Mouse (Mus musculus): ENCODE measurements at regions not wholly inside any gene's neighbourhood (a gene's known extent, or its start where the extent isn't known, plus 50 kb on each side); places are given as distances from the start of the nearest gene placed in this dataset.

- DNase-seq (ENCODE audit: low spot score) = no peak
Observed at GRCm38 (mm10) chr11:7944373-7944772, 720.0 kb downstream of the Tns3 start.

DNA sequence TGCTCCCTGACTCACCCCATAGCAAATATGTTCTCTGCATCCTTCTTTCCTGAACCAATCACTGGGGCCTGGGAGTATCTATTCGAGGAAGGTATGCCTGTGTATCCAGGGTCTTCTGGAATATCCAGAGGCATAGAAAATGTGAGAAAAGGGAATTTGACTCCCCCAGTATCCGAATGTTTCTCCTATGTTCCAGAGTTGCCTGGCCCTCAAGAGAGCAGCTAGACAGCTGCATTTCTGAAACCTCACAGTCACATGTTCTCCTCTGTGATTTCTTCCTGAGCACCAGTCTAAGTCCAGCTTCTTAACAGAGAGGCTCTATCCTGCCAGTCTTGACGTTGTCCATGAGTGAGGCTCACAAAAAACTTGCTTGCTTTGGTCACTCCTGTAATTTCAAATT, 719.9 kb upstream of the Igfbp3 start:
- no peak for DNase-seq (ENCODE audit: low spot score)

GRCm38 (mm10) chr11:7932638-7933037, 718.9 kb upstream of the Igfbp3 start:
- DNase-seq (ENCODE audit: low spot score) = no peak

GRCm38 (mm10) chr11:7931064-7931797, 717.5 kb upstream of the Igfbp3 start:
- no peak for DNase-seq (ENCODE audit: low spot score)

DNA sequence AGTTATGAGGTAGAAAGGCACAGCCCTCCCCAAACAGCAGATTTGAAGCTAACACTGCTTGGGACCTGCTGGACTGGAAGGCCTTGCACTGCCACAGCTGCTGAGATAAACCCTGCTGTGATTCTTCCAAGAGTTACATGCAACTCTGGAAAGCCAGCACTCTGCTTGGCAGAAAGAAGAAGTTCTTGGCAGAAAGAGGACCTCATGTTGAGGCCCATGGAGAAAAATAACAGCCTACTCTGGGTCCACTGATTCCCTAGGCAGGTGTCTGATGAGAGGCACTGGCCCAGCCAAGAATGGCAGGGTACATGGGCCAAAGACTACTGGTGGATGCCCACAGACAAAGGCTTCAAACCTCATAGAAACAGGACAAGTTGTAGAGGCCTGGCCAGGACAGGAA, 714.0 kb upstream of the Igfbp3 start:
- DNase-seq (ENCODE audit: low spot score) = no peak

DNA sequence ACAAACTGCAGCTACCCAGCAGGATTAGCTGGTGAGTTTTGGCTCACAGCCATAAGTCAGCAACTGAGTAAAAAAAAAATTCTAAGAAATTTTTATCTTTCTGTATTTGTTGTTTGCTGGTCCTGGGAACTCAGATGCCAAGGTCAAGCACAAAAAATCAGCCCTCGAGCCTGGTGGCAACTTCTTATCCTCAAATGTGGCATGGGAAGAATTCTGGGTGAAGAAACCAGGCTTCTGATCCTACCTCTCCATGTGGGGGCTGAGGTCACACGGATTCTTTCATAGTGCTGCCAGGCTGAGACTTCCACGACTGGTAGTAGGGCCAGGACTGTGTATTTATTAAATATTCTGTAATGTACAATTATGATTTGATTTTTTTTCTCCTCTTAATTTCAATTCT, 698.3 kb upstream of the Igfbp3 start:
- DNase-seq (ENCODE audit: low spot score) = no peak

GRCm38 (mm10) chr11:7900266-7900665, 686.5 kb upstream of the Igfbp3 start:
- no peak for DNase-seq (ENCODE audit: low spot score)

- no peak for DNase-seq (ENCODE audit: low spot score)
Observed at GRCm38 (mm10) chr11:7898204-7898603, 684.5 kb upstream of the Igfbp3 start.

DNA sequence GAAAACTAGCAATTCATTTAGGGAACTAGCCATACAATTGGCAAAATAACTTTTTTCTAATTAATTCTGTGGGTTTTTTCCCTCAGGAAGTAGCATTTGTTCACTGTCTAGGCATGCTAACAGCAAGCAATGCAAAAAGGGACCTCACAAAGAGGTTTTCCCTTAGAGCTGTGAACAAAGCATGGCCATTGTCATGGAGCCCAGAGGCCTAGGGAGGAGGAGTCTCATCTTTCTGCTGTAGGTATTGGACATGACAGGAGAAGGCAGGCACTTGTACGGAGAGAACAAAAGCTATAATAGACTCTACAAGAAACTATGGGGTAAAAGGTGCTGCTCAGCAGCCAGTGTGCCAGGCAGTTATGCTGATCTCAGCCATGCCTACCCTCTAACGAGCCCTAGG, 666.8 kb upstream of the Igfbp3 start:
- no peak for DNase-seq (ENCODE audit: low spot score)

GRCm38 (mm10) chr11:7864116-7864515, 650.4 kb upstream of the Igfbp3 start:
- DNase-seq (ENCODE audit: low spot score) = no peak

- DNase-seq (ENCODE audit: low spot score) = no peak
Observed at GRCm38 (mm10) chr11:7863711-7864110, 650.0 kb upstream of the Igfbp3 start.

GRCm38 (mm10) chr11:7862547-7862946, 648.8 kb upstream of the Igfbp3 start:
- no peak for DNase-seq (ENCODE audit: low spot score)

GRCm38 (mm10) chr11:7852612-7853011, 638.9 kb upstream of the Igfbp3 start:
- DNase-seq (ENCODE audit: low spot score) = no peak

GRCm38 (mm10) chr11:7838311-7839237, 624.9 kb upstream of the Igfbp3 start:
- no peak for DNase-seq (ENCODE audit: low spot score)

GRCm38 (mm10) chr11:7837486-7837885, 623.8 kb upstream of the Igfbp3 start:
- no peak for DNase-seq (ENCODE audit: low spot score)

- DNase-seq (ENCODE audit: low spot score) = no peak
Observed at GRCm38 (mm10) chr11:7834151-7834550, 620.4 kb upstream of the Igfbp3 start.

- no peak for DNase-seq (ENCODE audit: low spot score)
Observed at GRCm38 (mm10) chr11:7832376-7832775, 618.7 kb upstream of the Igfbp3 start.

- DNase-seq (ENCODE audit: low spot score) = no peak
Observed at GRCm38 (mm10) chr11:7829770-7830169, 616.0 kb upstream of the Igfbp3 start.

- DNase-seq (ENCODE audit: low spot score) = no peak
Observed at GRCm38 (mm10) chr11:7828001-7828400, 614.3 kb upstream of the Igfbp3 start.

GRCm38 (mm10) chr11:7827402-7827801, 613.7 kb upstream of the Igfbp3 start:
- no peak for DNase-seq (ENCODE audit: low spot score)

GRCm38 (mm10) chr11:7815750-7816149, 602.0 kb upstream of the Igfbp3 start:
- no peak for DNase-seq (ENCODE audit: low spot score)

DNA sequence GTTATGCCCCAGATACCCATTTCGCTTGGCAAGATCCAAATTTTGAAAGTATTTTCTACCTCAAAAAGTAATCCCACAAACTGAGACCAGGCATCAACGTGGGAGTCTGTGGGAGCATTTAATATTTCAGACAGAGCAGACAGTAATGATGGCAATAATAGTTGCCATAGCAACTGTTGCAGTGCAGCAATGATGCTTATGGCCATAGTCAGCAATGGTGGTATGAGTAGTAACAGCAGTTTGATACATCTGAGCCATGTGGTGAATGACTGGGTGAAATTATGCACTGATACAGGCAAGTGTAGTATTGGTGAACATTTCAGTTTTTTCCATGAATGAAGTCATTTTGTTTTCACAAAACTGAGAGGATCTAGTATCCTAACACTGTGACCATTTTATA, 600.8 kb upstream of the Igfbp3 start:
- no peak for DNase-seq (ENCODE audit: low spot score)

- DNase-seq (ENCODE audit: low spot score) = no peak
Observed at GRCm38 (mm10) chr11:7812436-7812835, 598.7 kb upstream of the Igfbp3 start.

Data from urinary bladder, postnatal 25 days (tissue).